In genomic region chr1:193992226-193992625, GRCm38 (mm10) we compare ENCODE assay signal across 13 mouse cellular contexts.
"Had no signal": no experiment of that assay in that cellular context is flagged by ENCODE, and none has a peak within 500 bp of the region (broad histone marks: within the 10 kb centered on the region; RNA-seq: fewer than 3 reads in every experiment).

No protein-coding gene starts in this region.

- DNase-seq: gastrocnemius, postnatal 14 days; gastrocnemius, postnatal 36 days; heart, adult 11 months; heart, adult 2 months; heart, postnatal 14 days; heart, postnatal 36 days; kidney, adult 11 months; kidney, adult 2 months; kidney, adult 9 months; kidney, postnatal 14 days; kidney, postnatal 36 days; layer of hippocampus, adult 9-11 months; layer of hippocampus, postnatal 36 days had no signal
